Comparison of ENCODE assay signal across 9 mouse cellular contexts in the genomic region with DNA sequence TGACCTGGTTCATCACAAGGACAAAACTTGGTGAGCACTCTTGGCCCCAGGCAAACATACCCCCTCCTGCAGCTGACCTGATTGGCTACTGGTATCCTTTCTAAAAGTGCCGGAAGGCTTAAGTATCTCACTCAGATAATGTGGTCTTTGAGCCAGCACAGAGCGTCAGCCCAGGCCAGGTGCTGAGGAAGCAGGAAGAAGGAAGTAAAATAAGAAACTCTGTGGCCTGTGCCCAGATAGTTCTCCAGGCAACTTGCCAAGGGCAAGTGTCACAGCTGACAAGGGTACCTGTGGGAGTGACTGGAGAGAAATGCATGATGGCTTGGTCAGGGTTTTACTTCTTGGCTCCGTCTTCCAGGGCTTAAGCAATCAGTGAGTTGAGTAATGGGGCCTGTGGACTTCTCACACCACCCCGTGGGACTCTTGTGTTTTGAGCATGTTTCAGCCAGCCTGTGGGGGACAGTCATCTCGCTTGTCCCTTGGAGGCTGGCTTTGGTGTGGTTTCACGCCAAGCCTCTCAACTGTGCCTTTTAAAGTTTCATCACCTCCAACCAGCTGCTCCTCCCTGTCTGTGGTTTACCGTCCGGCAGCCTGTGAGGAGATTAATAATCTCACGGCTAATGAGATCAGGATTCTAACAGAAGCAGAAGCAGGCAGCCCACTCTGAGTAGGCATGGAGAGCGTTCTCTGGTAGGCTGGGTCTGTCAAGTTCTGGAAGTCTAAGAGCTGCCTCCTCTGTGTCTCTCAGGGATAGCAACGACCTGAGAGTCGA.
A peak's percentile ranks its signal among the peaks of the same experiment; 100 is the strongest.
DNase-seq lines count a peak whose midpoint lies in the region; ATAC-seq lines count a peak whose summit lies in the region.
"Had no signal": no experiment of that assay in that cellular context is flagged by ENCODE, and none has a peak within 500 bp of the region (broad histone marks: within the 10 kb centered on the region; RNA-seq: fewer than 3 reads in every experiment).

No protein-coding gene starts in this region.

- no peak overlapping the region for H3K27ac ChIP-seq in embryonic facial prominence, embryonic 14.5 days (replicated peaks; ENCODE audit: low read depth, low read length)
- no peak overlapping the region for H3K27ac ChIP-seq in embryonic facial prominence, embryonic 10.5 days (replicated peaks)

- no peaks in the 10 kb centered on the region for H3K27me3 ChIP-seq in embryonic facial prominence, embryonic 14.5 days (replicated peaks; ENCODE audit: control insufficient read depth, insufficient read depth, low read length)
- H3K27me3 ChIP-seq in embryonic facial prominence, embryonic 10.5 days (replicated peaks; ENCODE audit: low read depth, poor library complexity, severe bottlenecking): no peaks in the 10 kb centered on the region
- H3K27me3 ChIP-seq: megakaryocyte, embryonic 14.5 days had no signal

- peaks cover 6% of the 10 kb centered on the region for H3K4me1 ChIP-seq in embryonic facial prominence, embryonic 14.5 days (ENCODE audit: control insufficient read depth, insufficient read depth, low read length)
- no peaks in the 10 kb centered on the region for H3K4me1 ChIP-seq in embryonic facial prominence, embryonic 10.5 days
- H3K4me1 ChIP-seq: megakaryocyte, embryonic 14.5 days had no signal

- H3K9ac ChIP-seq in embryonic facial prominence, embryonic 14.5 days (ENCODE audit: low read depth, low read length): no peak overlapping the region

- H3K4me3 ChIP-seq in embryonic facial prominence, embryonic 14.5 days (ENCODE audit: low read depth, low read length): no peak overlapping the region
- H3K4me3 ChIP-seq in embryonic facial prominence, embryonic 10.5 days: no peak overlapping the region
- H3K4me3 ChIP-seq: megakaryocyte, embryonic 14.5 days had no signal

- DNase-seq in embryonic facial prominence, embryonic 14.5 days (ENCODE audit: low spot score): peak; percentile 52
- DNase-seq in embryonic facial prominence, embryonic 10.5 days (ENCODE audit: low spot score): no peak
- DNase-seq in gonadal fat pad, adult 2 months (ENCODE audit: low read depth): peak; percentile 98
- DNase-seq in kidney, adult 9 months: peak; percentile 13
- peak; percentile 74 to 85 for DNase-seq in lung, postnatal 4 days
- DNase-seq in layer of hippocampus, adult 8-10 months (ENCODE audit: low spot score in 2 of 2): no peak
- no peak for DNase-seq in layer of hippocampus, postnatal 10 days (ENCODE audit: low spot score in 2 of 2)
- DNase-seq in layer of hippocampus, adult 11-12 months (ENCODE audit: low spot score): no peak

- H3K4me2 ChIP-seq in embryonic facial prominence, embryonic 14.5 days (ENCODE audit: low read depth, low read length): no peak overlapping the region

- no peaks in the 10 kb centered on the region for H3K9me3 ChIP-seq in embryonic facial prominence, embryonic 14.5 days (ENCODE audit: control insufficient read depth, low read length)
- no peaks in the 10 kb centered on the region for H3K9me3 ChIP-seq in embryonic facial prominence, embryonic 10.5 days

- ATAC-seq in embryonic facial prominence, embryonic 14.5 days (ENCODE audit: low read depth): peak; percentile 78

- no peaks in the 10 kb centered on the region for H3K36me3 ChIP-seq in embryonic facial prominence, embryonic 14.5 days (ENCODE audit: control insufficient read depth, insufficient read depth, low read length)
- no peaks in the 10 kb centered on the region for H3K36me3 ChIP-seq in embryonic facial prominence, embryonic 10.5 days (replicated peaks)

- WGBS in embryonic facial prominence, embryonic 14.5 days: 55% methylated on average over 12 of the region's 12 CpGs
- WGBS in embryonic facial prominence, embryonic 10.5 days: 77% methylated on average over 12 of the region's 12 CpGs

Comparison
In these comparisons a context has a peak if more than half of its experiments do, and no peak if none do; other contexts are left out.
1. DNase-seq: peak in embryonic facial prominence, embryonic 14.5 days (single experiment), gonadal fat pad, adult 2 months (single experiment), kidney, adult 9 months (single experiment) and lung, postnatal 4 days (2 of 2); none in embryonic facial prominence, embryonic 10.5 days (single experiment), layer of hippocampus, adult 8-10 months (0 of 2), layer of hippocampus, postnatal 10 days (0 of 2) and layer of hippocampus, adult 11-12 months (single experiment).